Mouse (Mus musculus): Measurements from ENCODE around the gene Gm14399. TPM values are rescaled to one million over a fixed set of nuclear protein-coding genes. Genes with fewer than 3 reads are reported as not detected.
"Not testable (repeated sequence)": the region's sequence is repeated elsewhere in the genome, so short reads cannot be mapped to it uniquely, and the experiment has no call there.

The Gm14399 gene
- 4.4 and 5.4 TPM in 2 replicates for polyA plus RNA-seq (2015; fragmentation: Nextera tagmentation; extraction: Ambion mirVana)

DNA sequence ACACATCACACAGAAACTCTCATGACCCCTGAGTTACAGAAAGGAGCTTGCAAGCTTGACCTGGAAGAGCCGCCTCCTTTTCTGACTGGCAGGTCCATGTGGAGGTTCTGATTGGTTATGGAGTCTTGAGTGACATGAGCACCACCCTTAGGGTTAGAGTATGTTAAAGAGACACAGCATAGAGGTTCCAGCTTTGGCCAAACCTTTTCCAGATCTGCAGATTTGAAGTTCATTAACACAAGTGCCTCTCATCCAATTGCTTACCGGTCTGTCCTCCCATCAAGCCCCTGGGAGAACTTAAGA lies at the start of gene Gm14399:
Gm14399 (minus strand) TSS at position 20 of the 303 bp plus-strand sequence.
- not testable (repeated sequence) for H3K27ac ChIP-seq; H3K4me1 ChIP-seq; H3K36me3 ChIP-seq; ATAC-seq (ENCODE audit: insufficient read depth, low FRiP score, low read depth); H3K9ac ChIP-seq; H3K27me3 ChIP-seq (replicated peaks); H3K9me3 ChIP-seq
- peak within 1 kb of the TSS; percentile 37 for H3K4me2 ChIP-seq
- 0% methylated on average over 1 of the region's 2 CpGs for WGBS
- H3K4me3 ChIP-seq (replicated peaks), result peak within 1 kb of the TSS; percentile 52

DNA sequence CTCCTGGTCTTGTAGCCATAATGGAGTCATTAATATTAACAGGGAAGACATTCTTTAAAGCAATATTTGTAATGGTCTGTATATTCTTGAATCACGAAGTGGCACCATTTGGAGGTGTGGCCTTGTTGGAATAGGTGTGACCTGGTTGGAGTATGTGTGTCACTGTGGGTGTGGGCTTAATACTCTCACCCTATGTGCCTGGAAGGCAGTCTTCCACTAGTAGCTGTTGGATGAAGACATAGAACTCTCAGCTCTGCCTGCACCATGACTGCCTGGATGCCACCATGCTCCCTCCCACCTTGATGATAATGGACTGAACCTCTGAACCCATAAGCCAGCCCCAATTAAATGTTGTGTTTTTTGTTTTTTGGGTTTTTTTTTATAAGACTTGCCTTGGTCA lies 37.2 kb upstream of the Gm14399 start:
- not testable (repeated sequence) for H3K9me3 ChIP-seq; H3K9ac ChIP-seq; H3K27me3 ChIP-seq (replicated peaks); H3K4me1 ChIP-seq; H3K36me3 ChIP-seq; H3K4me3 ChIP-seq (replicated peaks); H3K4me2 ChIP-seq; ATAC-seq (ENCODE audit: insufficient read depth, low FRiP score, low read depth); H3K27ac ChIP-seq
- 53% methylated on average over 1 of the region's 1 CpGs for WGBS

DNA sequence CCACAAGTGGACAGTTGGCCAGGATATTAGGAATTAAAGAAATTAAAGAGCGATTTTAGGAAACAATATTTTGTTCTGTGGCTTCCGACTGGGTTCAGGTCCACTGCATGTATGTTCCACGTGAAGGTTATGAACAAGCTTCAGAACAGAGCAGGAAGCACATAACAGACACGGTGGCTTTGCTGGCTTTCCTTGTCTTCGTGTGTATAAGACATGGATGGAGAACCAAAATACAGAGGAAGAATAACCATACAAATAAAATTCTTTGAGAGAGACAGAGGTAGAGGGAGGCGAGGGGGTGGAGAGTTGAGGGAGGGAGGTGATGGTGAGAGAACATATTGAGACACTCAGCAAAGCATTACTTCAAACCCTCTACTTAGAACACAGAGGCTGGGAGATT lies 34.5 kb upstream of the Gm14399 start:
- 80% methylated on average over 6 of the region's 6 CpGs for WGBS
- H3K9me3 ChIP-seq, result no peaks in the 10 kb centered on the region
- no peak overlapping the region for H3K4me2 ChIP-seq
- no peak overlapping the region for H3K9ac ChIP-seq
- H3K4me1 ChIP-seq, result no peaks in the 10 kb centered on the region
- no peak overlapping the region for H3K4me3 ChIP-seq (replicated peaks)
- H3K27ac ChIP-seq, result no peak overlapping the region
- no peaks in the 10 kb centered on the region for H3K27me3 ChIP-seq (replicated peaks)
- H3K36me3 ChIP-seq, result no peaks in the 10 kb centered on the region
- no peak for ATAC-seq (ENCODE audit: insufficient read depth, low FRiP score, low read depth)

DNA sequence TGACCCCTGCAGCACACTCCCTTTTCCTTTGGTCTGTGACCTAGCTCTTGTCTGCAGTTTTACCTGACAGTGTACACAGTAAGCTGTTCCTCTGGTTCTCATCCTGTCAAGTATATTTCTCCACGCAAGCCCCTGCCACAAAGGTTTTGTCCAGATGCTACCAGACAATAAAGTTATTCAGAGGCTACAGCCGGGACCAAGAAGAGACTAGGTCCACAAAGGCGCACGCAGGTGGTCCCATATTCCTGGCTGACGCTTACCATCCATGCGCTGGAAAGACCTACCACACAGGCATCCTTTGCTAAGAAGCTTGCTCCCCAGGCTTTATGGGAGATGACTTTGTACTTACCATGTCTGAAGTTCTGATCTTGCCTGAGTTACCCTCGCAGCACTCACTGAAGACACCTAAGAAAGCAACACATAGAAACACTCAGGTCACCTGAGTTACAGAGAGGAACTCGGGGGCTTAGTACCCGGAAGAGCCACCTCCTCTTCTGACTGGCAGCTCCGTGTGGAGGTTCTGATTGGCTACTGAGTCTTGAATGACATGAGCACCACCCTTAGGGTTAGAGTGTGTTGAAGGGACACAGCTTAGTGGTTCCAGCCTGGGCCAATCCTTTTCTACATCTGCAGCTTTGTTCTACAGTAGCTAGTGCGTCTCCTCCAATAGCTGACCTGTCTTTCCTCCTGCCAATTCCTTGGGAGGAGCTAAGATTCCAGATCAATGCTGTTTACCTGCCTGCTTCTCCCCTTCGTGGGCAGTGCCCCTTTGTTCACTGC lies 33.8 kb upstream of the Gm14399 start, which contains the start of gene Gm14443:
Gm14443 (minus strand) TSS at position 471 of the 780 bp plus-strand sequence.
- H3K36me3 ChIP-seq; H3K4me3 ChIP-seq (replicated peaks); ATAC-seq (ENCODE audit: insufficient read depth, low FRiP score, low read depth); H3K4me1 ChIP-seq; H3K27me3 ChIP-seq (replicated peaks); H3K27ac ChIP-seq; H3K9me3 ChIP-seq; H3K4me2 ChIP-seq; H3K9ac ChIP-seq: not testable (repeated sequence)
- 72% methylated on average over 12 of the region's 12 CpGs for WGBS

DNA sequence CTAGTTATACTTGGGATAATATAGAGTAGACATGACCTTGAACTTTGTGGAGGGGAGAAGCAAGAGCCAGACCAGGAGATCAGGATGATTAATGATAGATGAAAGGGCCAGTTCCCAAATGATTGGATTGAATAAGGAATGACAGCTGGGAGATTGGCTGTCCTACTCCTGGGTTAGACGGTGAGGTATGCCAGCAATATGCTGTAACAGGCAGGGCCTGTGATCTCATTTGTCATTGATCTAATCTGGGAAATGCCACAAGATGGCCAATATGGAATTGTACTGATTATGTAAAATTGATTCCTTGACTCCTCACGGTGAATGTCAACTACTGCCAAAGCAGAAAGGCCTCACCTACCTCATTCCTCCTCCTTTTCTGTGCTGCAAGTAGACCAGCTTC lies 32.2 kb upstream of the Gm14399 start:
- ATAC-seq (ENCODE audit: insufficient read depth, low FRiP score, low read depth); H3K9ac ChIP-seq; H3K9me3 ChIP-seq; H3K4me3 ChIP-seq (replicated peaks); H3K27me3 ChIP-seq (replicated peaks); H3K27ac ChIP-seq; H3K4me2 ChIP-seq; H3K4me1 ChIP-seq; H3K36me3 ChIP-seq: not testable (repeated sequence)
- WGBS, result 83% methylated on average over 2 of the region's 2 CpGs

DNA sequence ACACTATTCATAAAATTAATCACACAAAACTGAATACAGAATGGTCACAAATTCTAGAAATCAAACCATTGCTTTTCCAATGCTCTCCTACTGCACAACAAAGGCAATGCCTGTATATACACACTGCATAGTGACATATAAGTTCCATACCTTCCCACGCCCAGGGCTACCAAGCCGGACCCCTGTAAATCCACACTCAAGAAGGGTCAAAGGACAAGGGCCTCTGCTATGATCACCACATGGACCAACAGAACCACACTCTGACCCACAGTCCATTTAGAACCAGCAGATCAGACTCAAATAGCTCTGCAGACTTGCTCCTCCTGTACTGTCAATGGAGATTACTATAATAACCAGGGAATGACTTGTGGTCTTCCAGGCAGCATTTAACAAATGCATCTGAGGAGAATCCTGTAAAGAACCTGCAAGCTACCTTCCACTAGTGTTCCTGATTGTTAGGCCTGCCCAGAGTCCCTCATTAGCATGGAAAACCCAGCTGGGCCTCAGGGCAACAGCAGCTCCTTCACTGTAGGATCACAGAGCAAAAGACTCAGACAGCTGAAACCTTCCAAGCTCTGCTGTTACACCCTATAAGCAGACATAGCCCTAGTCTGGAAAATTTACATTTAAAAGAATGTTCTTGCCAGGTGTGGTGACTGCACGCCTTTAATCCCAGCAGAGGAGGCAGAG lies 31.2 kb upstream of the Gm14399 start:
- 78% methylated on average over 3 of the region's 3 CpGs for WGBS
- H3K36me3 ChIP-seq; H3K27ac ChIP-seq; H3K9ac ChIP-seq; H3K27me3 ChIP-seq (replicated peaks); H3K9me3 ChIP-seq; H3K4me1 ChIP-seq; H3K4me3 ChIP-seq (replicated peaks); ATAC-seq (ENCODE audit: insufficient read depth, low FRiP score, low read depth); H3K4me2 ChIP-seq: not testable (repeated sequence)

DNA sequence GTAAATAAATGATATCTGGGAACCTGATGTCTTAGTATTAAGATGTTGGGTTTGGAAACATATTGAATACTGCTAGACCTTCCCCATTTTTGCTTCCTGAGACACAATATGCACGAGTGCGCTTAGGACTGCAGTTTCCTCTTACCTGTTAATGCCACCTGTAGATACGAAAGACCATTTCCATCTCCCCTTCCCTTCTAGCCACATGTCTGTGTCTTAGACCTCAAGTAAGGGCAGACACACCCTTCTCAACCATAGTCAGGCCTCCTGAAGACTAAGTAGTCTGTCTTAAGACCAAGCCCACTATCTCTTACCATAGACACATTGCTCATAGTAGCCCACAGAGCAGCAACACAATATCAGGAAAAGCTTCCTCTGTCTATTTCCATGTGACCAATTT lies 30.3 kb upstream of the Gm14399 start:
- H3K4me1 ChIP-seq, result no peaks in the 10 kb centered on the region
- H3K9ac ChIP-seq, result no peak overlapping the region
- H3K36me3 ChIP-seq, result no peaks in the 10 kb centered on the region
- WGBS, result 85% methylated on average over 3 of the region's 3 CpGs
- H3K27ac ChIP-seq, result no peak overlapping the region
- H3K27me3 ChIP-seq (replicated peaks), result no peaks in the 10 kb centered on the region
- no peak for ATAC-seq (ENCODE audit: insufficient read depth, low FRiP score, low read depth)
- H3K4me3 ChIP-seq (replicated peaks), result no peak overlapping the region
- no peak overlapping the region for H3K4me2 ChIP-seq
- H3K9me3 ChIP-seq, result no peaks in the 10 kb centered on the region

DNA sequence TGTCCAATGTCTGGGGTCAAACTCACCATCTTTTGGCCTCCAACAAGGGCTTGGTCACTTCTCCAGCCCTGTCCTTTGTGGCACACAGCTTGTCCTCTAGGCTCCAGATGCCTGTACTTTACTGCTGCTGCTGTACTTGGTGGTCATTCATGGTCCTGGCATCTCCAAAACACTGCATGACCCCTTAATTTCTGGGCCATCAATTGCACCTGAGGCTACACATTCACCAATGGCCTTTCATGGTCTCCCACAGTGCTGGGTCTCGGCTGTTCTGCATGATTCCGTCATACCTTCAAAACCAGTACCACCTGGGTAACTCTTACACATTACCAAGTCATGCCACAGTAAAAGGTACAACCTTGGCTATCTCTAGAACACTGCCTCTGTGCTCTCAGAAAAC lies 25.1 kb upstream of the Gm14399 start:
- not testable (repeated sequence) for H3K27me3 ChIP-seq (replicated peaks); H3K27ac ChIP-seq; H3K9me3 ChIP-seq; H3K9ac ChIP-seq; H3K36me3 ChIP-seq; H3K4me3 ChIP-seq (replicated peaks); H3K4me2 ChIP-seq; H3K4me1 ChIP-seq; ATAC-seq (ENCODE audit: insufficient read depth, low FRiP score, low read depth)
- 87% methylated on average over 2 of the region's 2 CpGs for WGBS

DNA sequence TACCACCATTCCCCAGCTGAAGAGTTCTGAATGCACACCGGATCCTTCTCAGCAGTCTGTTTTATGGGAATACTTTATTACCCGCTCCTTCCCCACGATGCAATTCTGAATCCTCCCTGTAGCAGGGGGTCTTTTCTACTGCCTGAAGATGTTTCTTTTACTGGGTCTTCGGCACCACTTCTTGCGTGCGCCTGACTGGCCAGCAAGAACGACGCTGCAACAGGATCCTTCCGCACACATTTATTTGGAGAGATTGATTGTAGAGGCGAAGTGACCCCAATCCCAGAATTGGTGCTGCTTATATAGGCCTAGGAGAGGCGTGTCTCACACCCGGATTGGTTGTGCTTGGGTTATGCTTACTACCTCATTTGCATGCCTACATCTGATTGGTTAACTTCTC lies 23.3 kb upstream of the Gm14399 start:
- not testable (repeated sequence) for H3K4me3 ChIP-seq (replicated peaks)

DNA sequence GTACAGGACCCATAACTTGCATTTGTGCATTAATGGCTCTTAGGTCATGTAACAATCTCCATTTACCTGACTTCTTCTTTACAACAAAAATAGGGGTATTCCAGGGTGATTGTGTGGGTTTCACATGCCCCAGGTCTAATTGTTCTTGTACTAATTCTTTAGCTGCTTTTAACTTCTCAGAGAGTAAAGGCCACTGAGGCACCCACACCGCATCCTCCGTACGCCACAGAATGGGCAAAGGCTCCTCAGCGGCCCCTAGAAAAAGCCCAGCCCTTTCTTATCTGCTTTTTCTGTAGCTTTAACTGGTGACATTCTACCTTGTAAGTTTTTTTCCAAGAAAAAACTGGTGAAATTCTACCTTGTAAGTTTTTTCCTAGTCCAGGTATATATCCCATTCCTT lies 19.6 kb upstream of the Gm14399 start:
- not testable (repeated sequence) for H3K4me1 ChIP-seq; H3K4me3 ChIP-seq (replicated peaks); H3K27ac ChIP-seq; H3K9me3 ChIP-seq; H3K9ac ChIP-seq; H3K4me2 ChIP-seq; H3K36me3 ChIP-seq; ATAC-seq (ENCODE audit: insufficient read depth, low FRiP score, low read depth); H3K27me3 ChIP-seq (replicated peaks)
- WGBS, result 90% methylated on average over 4 of the region's 4 CpGs

More for the DNA sequence above, 23.3 kb upstream of the Gm14399 start:
- not testable (repeated sequence) for H3K27me3 ChIP-seq (replicated peaks); H3K4me2 ChIP-seq; ATAC-seq (ENCODE audit: insufficient read depth, low FRiP score, low read depth); H3K9ac ChIP-seq; H3K9me3 ChIP-seq; H3K36me3 ChIP-seq; H3K27ac ChIP-seq; H3K4me1 ChIP-seq
- WGBS, result 92% methylated on average over 12 of the region's 12 CpGs

DNA sequence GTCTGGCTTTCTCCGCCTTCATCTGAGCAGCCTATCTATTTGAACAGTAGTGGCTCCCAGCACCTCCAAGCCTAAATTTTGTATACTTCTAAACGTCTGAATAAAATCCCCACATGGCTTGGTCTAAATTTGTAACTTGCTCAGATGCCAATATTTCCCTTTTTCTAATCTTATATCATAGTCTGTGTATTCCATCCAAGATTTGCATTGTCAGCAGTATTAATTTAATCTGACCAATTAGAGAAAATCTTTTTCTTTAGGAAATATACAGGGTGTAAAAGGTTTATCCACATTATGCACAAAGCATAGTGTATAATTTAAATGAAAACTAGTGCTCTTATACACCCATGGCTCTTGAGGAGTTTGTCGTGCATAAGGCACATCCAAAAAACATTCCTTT lies 16.8 kb upstream of the Gm14399 start:
- 86% methylated on average over 3 of the region's 3 CpGs for WGBS
- no peaks in the 10 kb centered on the region for H3K36me3 ChIP-seq
- no peak for ATAC-seq (ENCODE audit: insufficient read depth, low FRiP score, low read depth)

DNA sequence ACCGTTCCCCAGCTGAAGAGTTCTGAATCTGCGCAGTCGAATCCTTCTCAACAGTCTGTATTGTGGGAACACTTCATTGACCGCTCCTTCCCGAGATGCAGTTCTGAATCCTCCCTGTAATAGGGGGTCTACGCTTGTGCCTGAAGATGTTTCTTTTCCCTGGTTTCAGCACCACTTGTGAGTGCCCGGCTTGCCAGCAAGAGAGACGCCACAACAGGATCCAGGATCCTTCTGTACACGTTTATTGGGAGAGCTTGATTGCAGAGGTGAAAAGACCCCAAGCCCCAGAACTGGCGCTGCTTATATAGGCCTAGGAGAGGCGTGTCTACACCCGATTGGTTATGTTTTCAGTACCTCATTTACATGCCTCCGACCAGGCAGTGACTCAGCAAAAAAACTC lies 14.9 kb upstream of the Gm14399 start:
- no peak overlapping the region for H3K4me2 ChIP-seq
- H3K9me3 ChIP-seq, result no peaks in the 10 kb centered on the region
- H3K36me3 ChIP-seq, result no peaks in the 10 kb centered on the region
- WGBS, result 88% methylated on average over 13 of the region's 13 CpGs
- no peak overlapping the region for H3K9ac ChIP-seq
- H3K27ac ChIP-seq, result no peak overlapping the region
- no peak overlapping the region for H3K4me3 ChIP-seq (replicated peaks)
- ATAC-seq (ENCODE audit: insufficient read depth, low FRiP score, low read depth), result no peak
- no peaks in the 10 kb centered on the region for H3K27me3 ChIP-seq (replicated peaks)
- no peaks in the 10 kb centered on the region for H3K4me1 ChIP-seq

More for the DNA sequence above, 16.8 kb upstream of the Gm14399 start:
- Histone ChIP-seq H3K27ac (no peak overlapping the region), H3K4me2 (no peak overlapping the region), H3K4me3 (replicated peaks) (no peak overlapping the region), H3K27me3 (replicated peaks) (no peaks in the 10 kb centered on the region), H3K4me1 (no peaks in the 10 kb centered on the region), H3K9me3 (no peaks in the 10 kb centered on the region), H3K9ac (no peak overlapping the region)

All from stomach, embryonic 15.5 days (tissue).